Mouse (Mus musculus) kidney, embryonic 14.5 days (tissue): ENCODE data around the gene Cd300lg. TPM values are rescaled to one million over a fixed set of nuclear protein-coding genes. Genes with fewer than 3 reads are reported as not detected.

Experiments used
- ATAC-seq: fragments of 200-750 bp; cut with Nextera tagmentation; 2 replicates; pipeline ENCODE4 v1.8.0; 2017; ENCODE audit warnings: moderate number of reproducible peaks, mild to moderate bottlenecking, moderate TSS enrichment, moderate library complexity; ENCODE audit not compliant: low FRiP score, low TSS enrichment
- H3K27ac ChIP-seq: fragments of 300-500 bp; sonication (generic); 2 replicates; pipeline ENCODE4 v1.5.1; 2014; ENCODE audit warnings: low read depth, mild to moderate bottlenecking, low read length, moderate library complexity, mixed read lengths
- H3K27me3 ChIP-seq: fragments of 300-500 bp; sonication (generic); 2 replicates; pipeline ENCODE4 v1.6.1; 2014; ENCODE audit warnings: mild to moderate bottlenecking, low read length; ENCODE audit not compliant: control insufficient read depth, insufficient read depth
- H3K36me3 ChIP-seq: fragments of 300-500 bp; sonication (generic); 2 replicates; pipeline ENCODE4 v1.6.1; 2014; ENCODE audit warnings: low read length, mixed read lengths; ENCODE audit not compliant: control insufficient read depth, insufficient read depth
- H3K4me1 ChIP-seq: fragments of 300-500 bp; sonication (generic); 2 replicates; pipeline ENCODE4 v1.6.1; 2014; ENCODE audit warnings: low read length, mixed read lengths; ENCODE audit not compliant: control insufficient read depth, insufficient read depth
- H3K4me2 ChIP-seq: fragments of 300-500 bp; sonication (generic); replicated peaks from 2 replicates; pipeline ENCODE4 v1.6.1; 2014; ENCODE audit warnings: low read depth, mild to moderate bottlenecking, low read length
- H3K4me3 ChIP-seq: fragments of 300-500 bp; sonication (generic); 2 replicates; pipeline ENCODE4 v1.5.1; 2014; ENCODE audit warnings: mild to moderate bottlenecking, low read length
- H3K9ac ChIP-seq: fragments of 300-500 bp; sonication (generic); 2 replicates; pipeline ENCODE4 v1.6.1; 2014; ENCODE audit warnings: low read depth, mild to moderate bottlenecking, low read length, moderate library complexity
- H3K9me3 ChIP-seq: fragments of 300-500 bp; sonication (generic); 2 replicates; pipeline ENCODE4 v1.6.1; 2016; ENCODE audit warnings: low read length; ENCODE audit not compliant: control insufficient read depth
- WGBS: fragments of 180-500 bp; shearing (Covaris S2); extraction: QIAGEN DNeasy Blood & Tissue Kit; methylation state at CpG from one replicate; pipeline ENCODE4 v1.1.7; 2014; 5-methylcytosine and 5-hydroxymethylcytosine counted together
- polyA plus RNA-seq: library from polyadenylated mRNA; unstranded; fragments of >200 nt; fragmentation: Nextera tagmentation; extraction: Ambion mirVana; gene quantifications from 2 replicates; pipeline ENCODE4 v1.2.1, GENCODE M21; 2014

The Cd300lg gene
- polyA plus RNA-seq, 1 experiment from 2014 or later = 0.38 TPM

- H3K4me3 ChIP-seq = no peak overlapping the region
- ATAC-seq = 0 out of 2 replicates have a peak, but pooled peaks have one; percentile 12
- H3K36me3 ChIP-seq = no peaks in the 10 kb centered on the region
- peak overlapping the region; percentile 26 for H3K4me2 ChIP-seq
- no peaks in the 10 kb centered on the region for H3K9me3 ChIP-seq
- H3K4me1 ChIP-seq = 0 out of 2 replicates have a peak, but pooled peaks cover 7% of the 10 kb centered on the region
- 4% methylated on average over 13 of the region's 13 CpGs for WGBS
- H3K27ac ChIP-seq = no peak overlapping the region
- H3K9ac ChIP-seq = no peak overlapping the region
- H3K27me3 ChIP-seq = no peaks in the 10 kb centered on the region
These were observed 29.1 kb downstream of the Cd300lg start for GRCm38 (mm10) chr11:102070426-102070825.

GRCm38 (mm10) chr11:102072729-102073128 lies 31.4 kb downstream of the Cd300lg start:
- Histone ChIP-seq H3K9me3 (no peaks in the 10 kb centered on the region), H3K4me1 (0 out of 2 replicates have a peak, but pooled peaks cover 7% of the 10 kb centered on the region)
- WGBS = 82% methylated on average over 5 of the region's 5 CpGs

GRCm38 (mm10) chr11:102073722-102074121 lies 32.4 kb downstream of the Cd300lg start:
- WGBS = 64% methylated on average over 14 of the region's 14 CpGs
- H3K9ac ChIP-seq = no peak overlapping the region

More at GRCm38 (mm10) chr11:102072729-102073128, 31.4 kb downstream of the Cd300lg start:
- Histone ChIP-seq H3K4me2 (no peak overlapping the region), H3K27ac (no peak overlapping the region), H3K9ac (no peak overlapping the region), H3K27me3 (no peaks in the 10 kb centered on the region), H3K36me3 (no peaks in the 10 kb centered on the region), H3K4me3 (no peak overlapping the region)
- no peak for ATAC-seq

GRCm38 (mm10) chr11:102082322-102082721 lies 41.0 kb downstream of the Cd300lg start:
- H3K36me3 ChIP-seq = peaks cover 4% of the 10 kb centered on the region; the same call in 1 of the 2 replicates
- peak; percentile 90 for ATAC-seq
- 1% methylated on average over 18 of the region's 18 CpGs for WGBS
- no peaks in the 10 kb centered on the region for H3K27me3 ChIP-seq
- H3K4me3 ChIP-seq = peak overlapping the region; percentile 36
- H3K9ac ChIP-seq = peak overlapping the region; percentile 25; the same call in 1 of the 2 replicates
- H3K9me3 ChIP-seq = no peaks in the 10 kb centered on the region
- H3K4me2 ChIP-seq = peak overlapping the region; percentile 81
- H3K27ac ChIP-seq = no peak overlapping the region
- H3K4me1 ChIP-seq = peaks cover 16% of the 10 kb centered on the region; the same call in 1 of the 2 replicates

More at GRCm38 (mm10) chr11:102073722-102074121, 32.4 kb downstream of the Cd300lg start:
- Histone ChIP-seq H3K4me3 (no peak overlapping the region), H3K27me3 (no peaks in the 10 kb centered on the region), H3K36me3 (peaks cover 4% of the 10 kb centered on the region; the same call in 1 of the 2 replicates), H3K4me2 (no peak overlapping the region), H3K9me3 (no peaks in the 10 kb centered on the region), H3K4me1 (0 out of 2 replicates have a peak, but pooled peaks cover 7% of the 10 kb centered on the region), H3K27ac (no peak overlapping the region)
- ATAC-seq = no peak

GRCm38 (mm10) chr11:102083193-102083592 lies 41.9 kb downstream of the Cd300lg start:
- no peak for ATAC-seq
- Histone ChIP-seq H3K27me3 (no peaks in the 10 kb centered on the region), H3K4me2 (no peak overlapping the region), H3K36me3 (no peaks in the 10 kb centered on the region; the same call in 1 of the 2 replicates), H3K27ac (no peak overlapping the region), H3K9me3 (no peaks in the 10 kb centered on the region), H3K4me3 (no peak overlapping the region), H3K4me1 (peaks cover 16% of the 10 kb centered on the region; the same call in 1 of the 2 replicates), H3K9ac (no peak overlapping the region)
- WGBS = 69% methylated on average over 4 of the region's 4 CpGs

GRCm38 (mm10) chr11:102084159-102084558 lies 42.9 kb downstream of the Cd300lg start:
- Histone ChIP-seq H3K9me3 (no peaks in the 10 kb centered on the region), H3K4me1 (peaks cover 18% of the 10 kb centered on the region; the same call in 1 of the 2 replicates), H3K36me3 (no peaks in the 10 kb centered on the region), H3K9ac (no peak overlapping the region), H3K4me2 (0 out of 2 replicates have a peak overlapping the region, but pooled peaks have one; percentile 10), H3K27ac (peak overlapping the region; percentile 69), H3K4me3 (no peak overlapping the region), H3K27me3 (no peaks in the 10 kb centered on the region)
- peak; percentile 33; the same call in 1 of the 2 replicates for ATAC-seq
- WGBS = 34% methylated on average over 7 of the region's 7 CpGs

DNA sequence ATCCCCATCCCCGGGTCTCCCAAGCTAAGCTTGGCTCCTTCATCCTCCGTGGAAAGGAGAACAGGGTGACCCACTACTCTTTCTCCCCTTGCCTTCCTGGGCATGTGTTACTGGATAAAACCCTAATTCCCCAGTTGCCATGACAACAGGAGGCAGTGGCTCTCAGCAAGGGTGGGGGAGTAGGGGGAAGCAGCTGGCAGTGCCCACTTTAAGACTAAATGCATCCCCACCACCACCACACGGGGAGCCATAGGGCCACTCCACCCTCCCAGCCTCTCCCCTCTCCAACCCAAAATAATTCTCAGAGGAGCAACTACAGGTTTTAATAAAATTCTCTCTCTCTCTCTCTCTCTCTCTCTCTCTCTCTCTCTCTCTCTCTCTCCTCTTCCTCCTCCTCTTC lies 45.0 kb downstream of the Cd300lg start:
- H3K27me3 ChIP-seq = no peaks in the 10 kb centered on the region
- no peaks in the 10 kb centered on the region for H3K9me3 ChIP-seq
- WGBS = 20% methylated on average over 3 of the region's 3 CpGs
- H3K36me3 ChIP-seq = no peaks in the 10 kb centered on the region
- H3K9ac ChIP-seq = no peak overlapping the region
- H3K4me1 ChIP-seq = peaks cover 19% of the 10 kb centered on the region; the same call in 1 of the 2 replicates
- H3K4me3 ChIP-seq = peak overlapping the region; percentile 73
- ATAC-seq = no peak
- H3K27ac ChIP-seq = peak overlapping the region; percentile 69; the same call in 1 of the 2 replicates
- H3K4me2 ChIP-seq = peak overlapping the region; percentile 94

DNA sequence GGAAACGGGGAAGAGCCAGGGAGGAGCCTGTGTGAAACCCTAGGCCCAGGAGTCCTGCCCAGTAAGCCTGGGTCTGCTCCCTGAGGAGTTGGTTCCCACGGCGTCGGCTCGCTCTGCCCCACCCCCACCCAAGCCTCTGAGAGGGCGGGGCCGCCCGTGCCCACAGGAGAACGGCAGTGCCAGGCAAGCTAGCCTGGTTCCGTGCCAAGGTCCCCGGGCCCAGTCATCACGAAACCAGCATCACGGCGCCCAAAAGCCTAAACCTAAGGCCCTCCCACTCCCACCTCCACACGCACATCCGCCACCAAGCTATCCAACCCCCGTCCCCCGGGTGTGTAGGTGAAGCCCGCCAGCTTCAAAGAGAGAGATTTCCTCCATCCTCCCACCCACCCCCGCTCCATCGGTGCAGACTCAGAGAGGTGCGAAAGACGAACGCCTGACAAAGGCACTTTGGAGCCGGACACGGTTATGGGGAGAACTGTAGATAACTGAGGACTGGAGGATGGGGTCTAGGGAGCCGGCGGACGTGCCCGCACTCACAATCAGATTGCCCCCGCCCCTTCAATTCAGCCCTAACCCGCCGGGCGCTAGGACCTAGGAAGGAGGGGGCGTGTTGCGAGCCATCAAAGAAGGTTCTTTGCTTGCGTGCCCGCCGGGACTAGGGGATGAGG lies 45.9 kb downstream of the Cd300lg start:
- peak overlapping the region; percentile 94 for H3K4me2 ChIP-seq
- peaks cover 19% of the 10 kb centered on the region; the same call in 1 of the 2 replicates for H3K4me1 ChIP-seq
- H3K9me3 ChIP-seq = no peaks in the 10 kb centered on the region
- WGBS = under 1% methylated on average over 39 of the region's 39 CpGs
- no peaks in the 10 kb centered on the region for H3K27me3 ChIP-seq
- peak overlapping the region; percentile 73 for H3K4me3 ChIP-seq
- peak; percentile 67 for ATAC-seq
- H3K27ac ChIP-seq = peak overlapping the region; percentile 69
- H3K36me3 ChIP-seq = no peaks in the 10 kb centered on the region
- peak overlapping the region; percentile 63 for H3K9ac ChIP-seq
